Mouse (Mus musculus) testis, postnatal 14 days (tissue): ENCODE measurements around the gene Tpgs1.
A peak's percentile ranks its signal among the peaks of the same experiment; 100 is the strongest.
"Not testable (repeated sequence)": the region's sequence is repeated elsewhere in the genome, so short reads cannot be mapped to it uniquely, and the experiment has no call there.

Experiments
- DNase-seq: peaks from one replicate; pipeline ENCODE4 v3.0.0; 2021; ENCODE audit warnings: low spot score

The Tpgs1 gene

GRCm38 (mm10) chr10:79691986-79692548 is 22.9 kb downstream of the Tpgs1 start:
- no peak for DNase-seq

DNA sequence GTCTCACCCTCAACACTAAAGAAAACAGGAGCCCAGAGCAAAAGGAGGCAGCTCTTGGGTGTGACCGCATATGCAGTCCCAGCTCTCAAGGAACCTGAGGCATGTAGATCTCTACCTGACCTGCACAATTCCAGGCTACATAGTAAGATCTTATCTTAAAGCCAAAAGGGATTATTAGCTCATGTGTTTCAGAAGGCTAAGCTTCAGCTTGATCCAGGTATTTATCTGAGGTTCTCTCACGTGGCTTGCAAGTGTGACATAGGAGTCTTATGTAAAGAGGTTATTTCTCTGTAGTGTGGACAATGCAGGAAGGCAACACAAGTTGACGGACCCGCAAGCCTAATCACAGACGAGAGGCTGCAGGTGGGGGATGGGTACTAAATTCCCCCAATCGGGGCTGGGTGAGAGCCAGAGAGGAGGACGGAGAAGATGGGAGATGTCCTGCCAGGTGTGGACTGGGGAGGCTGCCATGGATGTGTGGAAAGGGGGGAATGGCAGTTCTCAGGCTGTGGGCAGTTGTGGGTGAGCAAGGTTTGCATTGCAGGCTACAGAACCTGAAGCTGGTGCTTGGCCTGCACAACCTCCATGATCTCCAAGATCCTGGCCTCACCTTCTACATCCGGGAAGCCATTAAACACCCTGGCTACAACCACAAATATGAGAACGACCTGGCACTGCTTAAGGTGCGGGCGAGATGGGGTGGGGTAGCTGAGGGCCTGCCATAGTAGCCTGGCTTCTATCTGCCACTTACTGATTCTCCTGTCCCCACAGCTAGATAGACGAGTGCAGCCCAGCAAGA is 24.6 kb downstream of the Tpgs1 start:
- DNase-seq, result no peak

GRCm38 (mm10) chr10:79694379-79694655 is 25.1 kb downstream of the Tpgs1 start:
- DNase-seq, result no peak

- peak; percentile 64 for DNase-seq
Observed at GRCm38 (mm10) chr10:79695231-79696128, 26.3 kb downstream of the Tpgs1 start.

DNA sequence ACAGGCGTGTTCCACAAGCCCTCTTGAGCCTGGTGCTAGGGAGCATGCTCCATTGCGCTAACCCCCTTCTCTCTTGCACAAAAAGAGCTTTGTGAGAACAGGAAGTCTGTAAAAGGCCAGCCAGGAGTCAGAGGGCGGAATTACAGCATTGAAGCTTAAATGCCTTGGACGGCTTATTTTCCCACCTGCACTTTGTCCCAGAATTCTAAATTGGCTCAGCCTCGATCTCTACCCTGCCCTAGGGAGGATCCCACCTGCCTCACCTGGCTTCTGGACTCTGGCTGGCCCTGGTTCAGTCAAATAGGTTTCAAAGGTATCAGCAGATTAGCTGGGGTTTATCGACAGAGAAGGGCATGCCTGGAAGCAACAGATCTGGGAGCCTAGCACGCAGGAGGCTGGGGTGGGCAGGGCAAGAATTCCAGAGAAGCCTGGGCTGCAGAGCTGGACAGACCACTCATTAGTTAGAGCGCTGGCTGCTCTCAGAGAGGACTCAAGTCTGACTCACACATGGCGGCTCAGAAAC is 27.0 kb downstream of the Tpgs1 start:
- no peak for DNase-seq

- no peak for DNase-seq
Observed at GRCm38 (mm10) chr10:79697916-79698315, 28.7 kb downstream of the Tpgs1 start.

- DNase-seq, result no peak
Observed at GRCm38 (mm10) chr10:79698459-79698858, 29.3 kb downstream of the Tpgs1 start.

DNA sequence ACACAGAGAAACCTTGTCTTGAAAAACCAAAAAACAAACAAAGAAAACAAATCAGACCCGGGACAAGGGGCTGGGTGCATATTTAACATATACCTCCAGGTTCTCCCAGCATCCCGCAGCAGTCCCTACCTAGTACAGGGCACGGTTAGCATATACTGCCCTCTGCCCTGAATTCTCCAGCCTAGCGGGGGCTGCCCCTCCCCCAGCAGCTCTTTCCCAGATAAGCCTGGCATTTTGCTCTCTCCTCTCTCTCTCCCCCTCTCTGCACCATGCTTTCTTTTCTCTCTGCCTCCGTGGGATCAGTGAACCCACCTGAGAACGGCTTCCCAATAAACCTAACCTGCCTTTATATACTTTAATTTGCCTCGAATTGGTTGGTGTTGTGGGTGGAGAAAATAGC is 31.5 kb downstream of the Tpgs1 start:
- DNase-seq, result no peak

DNA sequence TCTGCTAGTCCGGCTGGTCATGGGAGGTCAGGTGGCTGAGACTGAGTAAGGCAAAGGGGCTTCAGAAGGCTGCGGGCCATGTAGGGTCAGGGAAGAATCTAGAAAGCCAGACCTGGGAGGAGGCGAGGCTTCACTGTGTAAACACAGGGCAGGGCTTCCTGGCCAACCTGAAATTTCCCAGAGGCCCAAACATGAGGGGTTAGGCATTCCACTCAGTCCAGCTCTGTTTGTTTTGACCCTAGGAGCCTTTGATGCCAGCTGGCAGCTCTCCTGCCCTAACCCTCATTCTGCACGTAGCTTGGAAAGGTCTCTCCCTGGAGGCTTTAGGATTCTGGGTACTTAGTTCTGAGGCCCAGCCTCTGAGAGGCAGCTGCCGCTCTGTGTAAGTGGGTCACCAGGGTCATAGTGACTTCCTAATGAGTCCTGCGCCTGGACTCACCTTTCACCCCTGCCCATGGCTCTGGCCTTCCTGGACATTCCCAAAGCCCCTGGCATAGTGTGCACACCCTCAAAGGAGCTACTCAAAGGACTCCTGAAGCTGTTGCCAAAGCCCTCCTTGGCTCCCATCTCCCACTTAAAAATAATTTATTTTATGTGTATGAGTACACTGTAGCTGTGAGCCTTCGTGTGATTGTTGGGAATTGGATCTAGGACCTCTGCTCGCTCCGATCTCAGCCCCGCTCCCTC is 32.4 kb downstream of the Tpgs1 start:
- DNase-seq, result no peak

DNA sequence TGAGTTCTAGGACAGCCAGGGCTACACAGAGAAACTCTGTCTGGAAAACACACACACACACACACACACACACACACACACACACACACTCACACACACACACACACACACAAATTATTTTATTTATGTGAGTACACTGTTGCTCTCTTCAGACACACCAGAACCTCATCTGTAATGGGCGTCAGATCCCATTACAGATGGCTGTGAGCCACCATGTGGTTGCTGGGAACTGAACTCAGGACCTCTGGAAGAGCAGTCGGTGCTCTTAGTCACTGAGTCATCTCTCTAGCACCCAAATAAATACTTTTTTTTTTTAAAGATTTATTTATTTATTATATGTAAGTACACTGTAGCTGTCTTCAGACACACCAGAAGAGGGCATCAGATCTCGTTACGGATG is 33.8 kb downstream of the Tpgs1 start:
- DNase-seq, result not testable (repeated sequence)

DNA sequence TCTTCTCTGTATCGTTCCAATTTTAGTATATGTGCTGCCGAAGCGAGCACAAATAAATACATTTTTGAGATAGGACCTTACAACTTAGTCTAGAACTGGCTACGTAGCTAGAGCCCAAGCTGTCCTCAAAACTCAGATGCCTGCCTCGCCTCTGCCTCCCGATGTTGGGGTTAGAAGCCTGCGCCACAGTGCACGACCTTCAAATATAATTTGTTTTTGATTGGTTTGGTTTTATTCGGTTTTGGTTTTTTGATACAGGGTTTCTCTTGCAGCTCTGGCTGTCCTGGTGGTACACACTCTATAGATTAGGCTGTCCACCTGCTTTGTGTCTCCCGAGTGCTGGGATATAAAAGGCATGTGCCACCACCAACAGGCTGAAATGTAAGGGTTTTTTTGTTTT is 34.4 kb downstream of the Tpgs1 start:
- no peak for DNase-seq

DNA sequence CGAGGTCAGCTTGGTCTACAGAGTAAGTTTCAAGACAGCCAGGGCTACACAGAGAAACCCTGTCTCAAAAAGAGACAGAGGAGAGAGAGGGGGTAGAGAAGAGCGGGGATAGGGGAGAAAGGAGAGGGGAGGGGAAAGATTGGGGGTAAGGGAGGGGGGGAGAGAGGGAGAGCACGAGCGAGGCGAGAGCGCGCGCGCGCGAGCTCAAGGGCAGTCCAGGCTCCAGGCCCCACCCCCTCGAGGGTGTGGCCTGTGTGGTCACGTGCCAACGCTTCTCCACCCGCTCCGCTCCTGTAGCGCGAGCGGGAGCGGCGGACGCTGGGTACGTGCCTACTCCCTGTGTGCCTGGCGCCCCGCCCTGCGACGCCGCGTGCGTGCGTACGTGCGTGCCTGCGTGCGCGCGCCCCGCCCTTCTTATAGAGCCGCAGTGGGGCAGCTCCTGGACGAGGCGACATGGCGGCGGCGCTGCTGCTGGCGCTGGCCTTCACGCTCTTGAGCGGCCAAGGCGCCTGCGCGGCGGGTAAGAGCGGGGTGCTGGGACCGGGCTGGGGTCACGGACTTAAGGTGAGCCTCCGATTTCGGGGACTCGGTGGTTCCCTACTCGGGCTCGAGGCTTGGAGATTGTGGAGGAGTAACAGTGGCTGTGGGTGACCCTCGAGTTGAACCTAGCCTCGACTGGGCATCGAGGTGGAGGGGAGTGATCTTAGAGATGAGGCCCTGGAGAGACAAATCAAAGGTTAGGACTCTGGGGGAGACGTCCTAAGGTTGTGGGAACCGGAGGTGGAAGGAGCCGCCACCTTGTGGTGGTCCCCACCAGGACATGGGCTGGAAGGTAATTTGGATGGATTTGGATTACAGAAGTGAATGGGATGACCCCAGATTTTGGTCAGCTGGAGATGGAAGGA is 35.1 kb downstream of the Tpgs1 start, which contains the start of gene Bsg:
Bsg (plus strand) TSS at position 427 of the 905 bp plus-strand sequence.
- DNase-seq, result peak; percentile 98

GRCm38 (mm10) chr10:79704970-79705360 is 35.8 kb downstream of the Tpgs1 start:
- no peak for DNase-seq

GRCm38 (mm10) chr10:79705951-79706350 is 36.8 kb downstream of the Tpgs1 start:
- no peak for DNase-seq

DNA sequence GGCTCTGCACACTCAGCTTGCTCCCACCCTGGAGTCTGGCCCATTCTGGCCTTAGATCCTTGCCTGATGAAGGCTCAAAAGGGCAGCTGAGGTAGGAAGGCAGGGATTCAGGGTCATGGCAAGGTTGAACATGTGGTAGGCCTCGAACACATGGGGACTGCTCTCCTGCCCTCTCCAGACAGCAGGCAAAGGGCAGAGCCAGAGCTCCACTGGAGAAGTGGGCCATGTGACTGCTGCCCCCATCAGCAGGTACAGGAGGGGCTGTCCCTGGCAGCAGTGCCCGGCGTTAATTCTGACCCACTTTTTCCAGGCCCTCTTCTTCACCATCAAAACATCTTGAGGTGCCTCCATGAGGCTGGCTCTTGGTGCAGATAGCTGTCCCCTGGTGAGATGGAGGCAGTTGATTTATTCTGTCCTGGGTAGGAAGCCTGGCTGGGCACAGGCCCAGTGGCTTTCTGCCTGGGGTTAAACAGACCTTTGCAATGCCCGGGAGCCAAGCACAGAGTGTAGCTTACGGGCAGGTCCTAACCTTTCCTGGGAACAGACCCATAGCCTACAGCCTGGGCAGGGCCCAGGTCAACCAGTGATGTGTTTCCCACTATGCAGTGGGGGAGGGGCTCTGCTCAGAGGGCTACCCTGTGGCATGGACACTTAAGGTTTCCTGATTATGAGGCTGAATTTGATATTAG is 37.4 kb downstream of the Tpgs1 start:
- no peak for DNase-seq

GRCm38 (mm10) chr10:79707162-79707561 is 38.0 kb downstream of the Tpgs1 start:
- no peak for DNase-seq

DNA sequence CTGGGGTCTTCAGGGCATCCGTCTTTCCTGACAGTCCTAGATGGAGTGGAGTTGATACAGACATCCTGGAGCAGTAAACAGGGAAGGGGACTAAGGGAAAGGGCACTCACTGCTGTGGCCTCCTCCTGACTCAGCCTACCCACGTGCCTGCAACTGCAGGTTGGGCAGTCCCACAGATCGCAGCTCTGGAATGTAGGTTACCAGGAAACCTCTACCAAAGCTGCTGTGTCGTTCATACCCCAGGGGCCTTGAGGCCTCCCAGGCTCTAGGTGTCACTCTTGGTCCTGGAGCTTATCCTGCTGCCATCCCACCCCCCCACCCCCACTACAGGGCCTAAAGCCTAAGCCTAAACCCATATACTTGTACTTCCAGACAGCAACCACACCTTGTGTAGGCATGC is 38.6 kb downstream of the Tpgs1 start:
- no peak for DNase-seq

DNA sequence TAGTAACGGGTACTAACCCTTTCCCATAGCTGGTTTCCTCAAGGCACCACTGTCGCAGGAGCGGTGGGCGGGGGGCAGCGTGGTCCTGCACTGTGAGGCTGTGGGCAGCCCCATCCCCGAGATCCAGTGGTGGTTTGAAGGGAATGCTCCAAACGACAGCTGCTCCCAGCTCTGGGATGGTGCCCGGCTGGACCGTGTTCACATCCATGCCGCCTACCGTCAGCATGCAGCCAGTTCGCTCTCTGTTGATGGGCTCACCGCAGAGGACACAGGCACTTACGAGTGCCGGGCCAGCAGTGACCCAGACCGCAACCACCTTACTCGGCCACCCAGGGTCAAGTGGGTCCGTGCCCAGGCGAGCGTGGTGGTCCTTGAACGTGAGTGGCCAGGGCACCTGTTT is 39.5 kb downstream of the Tpgs1 start:
- DNase-seq, result no peak

GRCm38 (mm10) chr10:79709307-79709706 is 40.1 kb downstream of the Tpgs1 start:
- DNase-seq, result no peak

GRCm38 (mm10) chr10:79712029-79712428 is 42.9 kb downstream of the Tpgs1 start:
- DNase-seq, result no peak
